Mouse (Mus musculus): ENCODE data around the gene Smarcd2.
A peak's percentile ranks its signal among the peaks of the same experiment; 100 is the strongest.
"Not testable (repeated sequence)": the region's sequence is repeated elsewhere in the genome, so short reads cannot be mapped to it uniquely, and the experiment has no call there.

The Smarcd2 gene

GRCm38 (mm10) chr11:106246834-106247233 lies 25.9 kb downstream of the Smarcd2 start:
- no peak for DNase-seq (ENCODE audit: low spot score in 2 of 2)

GRCm38 (mm10) chr11:106233978-106234377 lies 38.8 kb downstream of the Smarcd2 start:
- DNase-seq (ENCODE audit: low spot score in 2 of 2), result not testable (repeated sequence)

- no peak for DNase-seq (ENCODE audit: low spot score in 2 of 2)
Observed at GRCm38 (mm10) chr11:106220603-106221002, 52.2 kb downstream of the Smarcd2 start.

GRCm38 (mm10) chr11:106216730-106217490 lies 55.9 kb downstream of the Smarcd2 start, which contains the start of gene Ddx42:
TSS of gene Ddx42 (plus strand) at chr11:106216926.
- DNase-seq (ENCODE audit: low spot score in 2 of 2), result peak; percentile 87 to 90

- peak; percentile 97 to 98 for DNase-seq (ENCODE audit: low spot score in 2 of 2)
Observed at GRCm38 (mm10) chr11:106215927-106216729, 56.6 kb downstream of the Smarcd2 start, which contains the start of gene Ccdc47. TSS of gene Ccdc47 (minus strand) at chr11:106216344.

- DNase-seq (ENCODE audit: low spot score in 2 of 2), result no peak
Observed at GRCm38 (mm10) chr11:106215450-106215859, 57.3 kb downstream of the Smarcd2 start.

GRCm38 (mm10) chr11:106214856-106215255 lies 57.9 kb downstream of the Smarcd2 start:
- DNase-seq (ENCODE audit: low spot score in 2 of 2), result no peak

Data from left cerebral cortex, adult 9 months (tissue).